Mouse (Mus musculus): ENCODE data around the gene March1.

DNA sequence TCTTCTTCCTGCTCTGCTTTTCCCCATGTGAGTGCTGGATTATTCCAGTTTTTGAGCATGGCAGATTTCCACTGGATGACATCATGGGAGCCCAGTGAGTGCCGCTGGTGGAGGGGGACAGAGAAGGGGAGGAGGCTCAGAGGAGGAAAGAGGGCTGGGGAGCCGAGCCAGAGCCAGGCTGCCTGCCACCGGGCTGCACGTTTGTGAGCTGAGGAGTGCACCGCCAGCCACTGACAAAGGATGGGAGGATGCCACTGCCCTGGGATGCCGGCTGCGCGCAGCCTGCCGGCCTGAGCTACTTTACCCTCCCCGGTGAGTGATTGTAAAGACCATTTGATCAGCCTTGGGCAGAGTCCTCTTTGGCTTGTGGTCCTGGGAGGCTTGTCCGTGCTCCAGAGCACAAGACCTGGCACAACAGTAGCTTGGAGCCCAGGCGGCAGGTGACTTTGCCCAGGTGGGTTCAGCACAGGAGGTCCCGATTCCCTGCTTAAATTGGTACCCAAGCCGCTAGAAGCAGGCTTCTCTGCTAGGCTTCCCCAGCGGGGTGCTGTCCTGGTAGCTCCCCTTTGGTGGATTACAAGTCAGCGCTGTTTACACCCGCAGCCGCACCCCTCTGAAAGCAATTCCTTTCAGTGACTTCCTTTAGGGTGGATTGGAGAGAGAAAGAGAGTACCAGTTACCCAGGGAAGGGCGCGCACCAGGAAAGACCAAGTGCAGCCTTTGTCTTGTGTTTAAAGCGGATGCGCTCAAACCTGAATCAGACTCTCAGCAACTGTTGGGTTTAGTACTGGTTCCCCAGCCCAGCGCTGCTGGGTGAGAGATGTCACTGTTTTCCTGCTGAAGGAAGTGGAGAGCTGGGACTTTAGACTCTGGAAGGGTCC lies at the start of gene March1:
- TF ChIP-seq GABPA (IDR thresholded peaks at IDR 0.05; ENCODE audit: low read depth, low read length) (no peak), SMC3 (IDR thresholded peaks at IDR 0.05; ENCODE audit: low read depth, low read length) (no peak), POLR2AphosphoS2 (IDR thresholded peaks at IDR 0.05; ENCODE audit: low read length) (no peak), EP300 (IDR thresholded peaks at IDR 0.05; ENCODE audit: low read depth in 1 of 2, low read length in 2 of 2) (no peak), CTCF (IDR thresholded peaks at IDR 0.05 in 2 of 3, conservative IDR thresholded peaks at IDR 0.05 in 1 of 3; ENCODE audit: control insufficient read depth in 1 of 3, insufficient read depth in 1 of 3, low read depth in 2 of 3, low read length in 3 of 3, poor library complexity in 1 of 3, severe bottlenecking in 1 of 3) (no peak), POLR2AphosphoS5 (IDR thresholded peaks at IDR 0.05; ENCODE audit: borderline replicate concordance, low read depth, low read length) (no peak)

Data from MEL (cell line).